Mouse (Mus musculus): Measurements from ENCODE around the gene Zfp697. TPM values are rescaled to one million over a fixed set of nuclear protein-coding genes. Genes with fewer than 3 reads are reported as not detected.

Gene Zfp697
- total RNA-seq, 2 experiments from 2014 or later, result 28.5 to 29.1 TPM

DNA sequence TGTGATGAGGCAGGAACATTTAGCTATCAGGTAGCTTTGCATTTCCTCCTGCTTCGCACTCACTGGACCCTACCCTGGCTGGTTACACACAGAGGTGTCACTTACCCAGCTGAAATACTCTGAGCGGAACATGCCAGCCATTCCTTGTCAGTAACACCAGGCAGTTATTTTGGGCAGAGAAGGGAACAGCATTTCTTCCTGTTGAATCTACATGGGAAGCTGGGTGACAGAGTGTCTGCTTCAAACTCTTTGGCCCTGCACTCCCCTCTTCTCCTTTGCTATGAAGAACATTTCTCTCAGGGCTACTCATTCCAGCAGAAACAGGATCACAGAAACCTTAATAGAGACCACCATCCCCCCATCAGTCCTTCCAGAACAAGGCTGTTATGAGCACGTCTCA, 32.0 kb downstream of the Zfp697 start:
- Histone ChIP-seq H3K27ac (no peak overlapping the region; the same call in 1 of the 2 replicates), H3K4me3 (no peak overlapping the region)
- no peak for TF ChIP-seq CTCF (conservative IDR thresholded peaks at IDR 0.05)
- DNase-seq (ENCODE audit: low spot score in 2 of 2), result peak in 1 of 2 experiments; percentile 4

DNA sequence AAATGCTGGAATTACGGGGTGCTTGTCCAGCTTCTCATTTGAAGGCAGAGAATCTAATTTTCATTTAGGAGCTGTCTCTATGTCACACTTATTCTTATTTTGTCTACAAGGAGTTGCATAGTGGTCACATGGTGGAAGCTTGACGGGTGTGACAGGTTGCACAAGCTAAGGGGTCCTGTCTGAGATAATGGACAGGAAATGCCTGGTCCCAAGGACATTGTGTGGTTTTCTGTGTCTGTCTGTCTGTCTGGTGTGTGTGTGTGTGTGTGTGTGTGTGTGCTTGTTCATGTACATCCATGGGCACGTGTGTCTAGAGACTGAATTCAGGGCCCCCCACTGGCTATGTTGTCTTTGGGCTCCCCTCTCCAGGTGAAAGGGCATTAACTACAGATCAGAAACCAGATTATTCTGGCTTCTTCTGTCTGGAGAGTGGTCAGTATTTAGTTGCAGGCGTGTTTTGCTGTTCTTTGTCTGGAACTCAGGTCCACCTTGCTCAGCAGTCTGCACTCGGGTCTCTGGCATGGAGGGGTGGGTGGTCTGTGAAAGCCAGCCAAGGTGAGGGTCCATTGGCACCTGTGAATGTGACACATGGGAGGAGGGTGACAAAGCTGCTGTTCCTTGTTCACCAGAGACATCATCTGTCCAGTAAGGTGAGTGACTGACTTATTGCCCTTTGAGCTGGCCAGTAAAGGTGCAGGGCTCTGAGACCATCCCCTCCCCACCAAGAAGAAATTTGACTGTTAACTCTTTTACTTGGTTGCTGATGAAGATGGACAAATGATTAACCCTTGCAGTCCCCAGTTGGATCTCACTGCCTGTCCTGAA, 34.4 kb downstream of the Zfp697 start:
- H3K27ac ChIP-seq, result 0 out of 2 replicates have a peak overlapping the region, but pooled peaks have one; percentile 24
- DNase-seq (ENCODE audit: low spot score in 2 of 2), result peak in 1 of 2 experiments; percentile 6
- no peak for TF ChIP-seq CTCF (conservative IDR thresholded peaks at IDR 0.05)
- no peak overlapping the region for H3K4me3 ChIP-seq

DNA sequence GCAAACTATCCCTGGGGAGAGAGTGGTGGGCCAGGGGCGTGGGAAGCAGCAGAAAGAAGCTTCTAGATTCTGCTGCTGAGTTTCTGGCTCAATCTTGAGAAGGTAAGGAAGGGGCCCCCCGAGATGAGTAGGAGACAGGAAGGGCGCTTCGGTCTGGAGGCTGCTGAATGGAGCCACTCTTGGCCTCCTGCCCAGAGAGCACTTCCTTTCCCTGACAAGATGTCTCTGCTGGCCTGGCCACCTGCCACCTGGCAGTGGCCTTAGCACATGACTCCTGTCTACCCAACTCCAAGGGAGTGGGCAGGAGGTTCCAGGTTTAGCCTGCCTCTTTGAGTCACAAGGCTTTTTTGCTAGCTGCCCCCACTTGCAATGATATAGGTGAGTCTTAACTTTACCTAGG, 35.1 kb downstream of the Zfp697 start:
- Histone ChIP-seq H3K27ac (peak overlapping the region; percentile 34; the same call in 1 of the 2 replicates), H3K4me3 (no peak overlapping the region)
- peak; percentile 45 to 48 for DNase-seq (ENCODE audit: low spot score in 2 of 2)
- TF ChIP-seq CTCF (conservative IDR thresholded peaks at IDR 0.05), result no peak

DNA sequence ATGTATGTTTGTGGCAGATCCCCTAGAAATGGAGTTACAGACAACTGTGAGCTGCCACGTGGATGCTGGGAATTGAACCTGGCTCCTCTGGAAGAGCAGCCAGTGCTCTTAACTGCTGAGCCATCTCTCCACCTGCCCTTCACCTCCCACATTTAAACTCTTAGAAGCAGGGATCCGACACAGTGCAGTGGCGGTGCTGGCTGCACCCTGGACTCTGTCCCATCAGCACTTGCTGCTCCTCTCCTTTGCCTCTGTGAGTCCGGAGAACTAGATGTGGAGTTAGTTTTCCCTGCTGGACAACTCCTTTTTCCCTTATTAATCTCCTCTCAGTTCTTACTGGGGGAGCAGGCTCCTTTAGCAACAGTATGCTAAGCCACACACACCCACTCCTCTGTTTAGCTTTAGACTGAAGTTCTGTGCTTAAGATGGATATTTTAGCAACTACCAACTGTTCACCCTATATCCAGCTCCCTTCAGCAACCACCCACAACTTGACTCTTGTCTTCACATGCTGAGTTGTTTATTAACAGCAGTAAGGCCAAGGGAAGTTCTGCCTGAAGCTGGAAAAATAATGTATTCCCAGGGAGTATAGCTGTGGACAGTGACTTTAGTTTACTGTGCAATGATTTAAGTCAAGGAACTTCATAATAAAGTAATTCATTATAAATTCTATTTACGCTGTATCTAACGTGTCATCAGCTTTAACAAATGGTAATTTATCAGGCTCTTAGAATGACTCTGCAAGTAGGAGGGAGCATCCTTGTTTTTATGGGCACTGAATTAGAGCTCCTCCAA, 36.9 kb downstream of the Zfp697 start:
- no peak for TF ChIP-seq CTCF (conservative IDR thresholded peaks at IDR 0.05)

DNA sequence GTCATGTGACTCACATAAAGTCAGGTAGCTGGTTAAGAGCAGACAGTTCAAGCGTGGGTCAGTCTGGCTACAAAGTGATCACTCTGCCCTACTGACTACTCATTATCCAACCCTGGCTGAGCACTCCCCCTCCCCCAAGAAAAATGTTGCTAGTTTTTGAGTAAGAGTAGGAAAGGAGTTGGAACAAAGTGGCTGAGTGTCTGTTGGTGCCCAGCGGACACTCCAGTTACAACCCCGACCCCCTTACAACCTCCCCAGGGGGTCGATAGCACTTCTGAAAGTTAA, 37.5 kb downstream of the Zfp697 start:
- DNase-seq (ENCODE audit: low spot score in 2 of 2), result no peak
- no peak overlapping the region for H3K27ac ChIP-seq
- no peak for TF ChIP-seq CTCF (conservative IDR thresholded peaks at IDR 0.05)
- H3K4me3 ChIP-seq, result no peak overlapping the region

More for the DNA sequence above, 36.9 kb downstream of the Zfp697 start:
- H3K27ac ChIP-seq, result 0 out of 2 replicates have a peak overlapping the region, but pooled peaks have one; percentile 5
- no peak for DNase-seq (ENCODE audit: low spot score in 2 of 2)
- H3K4me3 ChIP-seq, result no peak overlapping the region

DNA sequence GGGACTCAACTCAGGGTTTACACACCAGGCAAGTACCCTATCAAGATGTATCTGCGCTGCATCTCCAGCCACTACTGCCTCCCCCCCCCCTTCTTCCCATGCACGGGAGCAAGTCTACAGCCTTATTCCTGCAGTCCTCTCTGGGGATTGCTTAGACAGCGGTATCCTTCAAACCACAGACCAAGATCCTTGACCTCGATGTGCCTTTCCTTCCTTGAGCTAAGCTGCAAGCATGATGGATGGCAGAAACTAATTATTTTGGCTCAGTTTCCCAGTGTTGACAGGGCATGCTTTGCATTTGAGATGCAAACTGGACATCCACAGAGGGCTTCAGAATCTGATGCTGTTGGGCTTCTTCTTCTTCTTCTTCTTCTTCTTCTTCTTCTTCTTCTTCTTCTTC, 40.7 kb downstream of the Zfp697 start:
- H3K27ac ChIP-seq, result no peak overlapping the region
- no peak for TF ChIP-seq CTCF (conservative IDR thresholded peaks at IDR 0.05)
- no peak overlapping the region for H3K4me3 ChIP-seq
- DNase-seq (ENCODE audit: low spot score in 2 of 2), result no peak

DNA sequence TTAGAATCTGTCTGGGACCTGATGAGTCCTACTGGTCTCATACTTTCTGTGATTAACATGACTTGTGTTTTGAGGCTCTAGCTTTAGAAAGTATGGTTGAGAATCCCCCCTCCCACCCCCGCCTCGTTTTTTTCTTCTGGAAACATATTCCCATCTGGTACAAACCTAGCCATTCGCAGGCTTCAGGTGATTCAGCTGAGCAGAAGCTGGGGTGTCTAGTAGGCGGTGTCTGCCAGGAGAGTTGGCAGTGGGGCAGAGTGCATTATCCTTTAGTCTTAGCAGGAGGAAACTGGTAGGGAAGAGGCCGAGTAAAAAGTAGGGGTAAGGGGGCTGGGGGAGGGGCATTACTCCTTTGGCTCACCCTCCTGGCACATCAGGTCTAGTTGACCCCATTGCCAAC, 44.5 kb downstream of the Zfp697 start:
- Histone ChIP-seq H3K4me3 (peak overlapping the region; percentile 81), H3K27ac (peak overlapping the region; percentile 83)
- no peak for TF ChIP-seq CTCF (conservative IDR thresholded peaks at IDR 0.05)
- DNase-seq (ENCODE audit: low spot score in 2 of 2), result no peak

DNA sequence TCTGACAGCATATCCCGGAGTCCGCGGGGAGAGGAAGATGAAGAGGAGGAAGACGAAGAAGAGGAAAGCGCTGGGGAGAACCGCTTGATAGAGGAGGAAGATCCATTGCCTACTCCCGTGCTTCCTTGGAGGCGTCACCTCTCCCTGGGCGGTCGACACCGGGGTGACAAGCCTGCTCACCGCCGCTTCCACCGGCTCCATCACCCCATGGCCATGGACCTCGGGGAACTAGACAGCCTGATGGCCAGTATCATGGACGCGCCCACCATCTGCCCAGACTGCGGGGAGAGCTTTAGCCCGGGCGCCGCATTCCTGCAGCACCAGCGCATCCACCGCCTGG, 45.0 kb downstream of the Zfp697 start:
- peak overlapping the region; percentile 81 for H3K4me3 ChIP-seq
- TF ChIP-seq CTCF (conservative IDR thresholded peaks at IDR 0.05), result no peak
- DNase-seq (ENCODE audit: low spot score in 2 of 2), result no peak
- peak overlapping the region; percentile 83 for H3K27ac ChIP-seq

DNA sequence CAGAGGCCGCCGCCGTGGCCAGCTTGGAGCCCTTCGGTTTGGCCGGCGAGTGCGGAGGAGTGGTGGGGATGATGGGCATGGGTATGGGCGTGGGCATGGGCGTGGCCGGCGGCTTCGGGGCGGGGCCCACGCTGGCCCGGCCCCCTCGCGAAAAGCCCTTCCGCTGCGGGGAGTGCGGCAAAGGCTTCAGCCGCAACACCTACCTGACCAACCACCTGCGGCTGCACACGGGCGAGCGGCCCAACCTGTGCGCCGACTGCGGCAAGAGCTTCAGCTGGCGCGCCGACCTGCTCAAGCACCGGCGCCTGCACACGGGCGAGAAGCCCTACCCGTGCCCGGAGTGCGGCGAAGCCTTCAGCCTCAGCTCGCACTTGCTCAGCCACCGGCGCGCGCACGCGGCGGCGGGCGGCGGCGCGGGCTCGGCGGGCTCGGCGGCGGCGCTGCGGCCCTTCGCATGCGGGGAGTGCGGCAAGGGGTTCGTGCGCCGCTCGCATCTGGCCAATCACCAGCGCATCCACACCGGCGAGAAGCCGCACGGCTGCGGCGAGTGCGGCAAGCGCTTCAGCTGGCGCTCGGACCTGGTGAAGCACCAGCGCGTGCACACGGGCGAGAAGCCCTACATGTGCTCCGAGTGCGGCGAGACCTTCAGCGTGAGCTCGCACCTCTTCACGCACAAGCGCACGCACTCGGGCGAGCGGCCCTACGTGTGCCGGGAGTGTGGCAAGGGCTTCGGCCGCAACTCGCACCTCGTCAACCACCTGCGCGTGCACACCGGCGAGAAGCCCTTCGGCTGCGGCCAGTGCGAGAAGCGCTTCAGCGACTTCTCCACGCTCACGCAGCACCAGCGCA, 45.6 kb downstream of the Zfp697 start:
- peak; percentile 85 for DNase-seq (ENCODE audit: low spot score in 2 of 2)
- Histone ChIP-seq H3K27ac (peak overlapping the region; percentile 83), H3K4me3 (peak overlapping the region; percentile 81)
- TF ChIP-seq CTCF (conservative IDR thresholded peaks at IDR 0.05), result no peak

DNA sequence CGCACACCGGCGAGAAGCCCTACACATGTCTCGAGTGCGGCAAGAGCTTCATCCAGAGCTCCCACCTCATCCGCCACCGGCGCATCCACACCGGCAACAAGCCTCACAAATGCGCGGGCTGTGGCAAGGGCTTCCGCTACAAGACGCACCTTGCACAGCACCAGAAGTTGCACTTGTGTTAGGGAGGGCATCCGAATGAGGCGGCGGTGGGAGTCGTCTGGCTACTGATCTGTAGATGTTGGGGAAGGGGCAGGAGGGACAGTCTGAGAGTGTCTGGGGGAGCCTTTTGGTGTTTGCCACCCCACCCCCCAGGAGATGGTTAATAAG, 46.2 kb downstream of the Zfp697 start:
- peak overlapping the region; percentile 81 for H3K4me3 ChIP-seq
- no peak for DNase-seq (ENCODE audit: low spot score in 2 of 2)
- peak overlapping the region; percentile 83 for H3K27ac ChIP-seq
- TF ChIP-seq CTCF (conservative IDR thresholded peaks at IDR 0.05), result no peak

DNA sequence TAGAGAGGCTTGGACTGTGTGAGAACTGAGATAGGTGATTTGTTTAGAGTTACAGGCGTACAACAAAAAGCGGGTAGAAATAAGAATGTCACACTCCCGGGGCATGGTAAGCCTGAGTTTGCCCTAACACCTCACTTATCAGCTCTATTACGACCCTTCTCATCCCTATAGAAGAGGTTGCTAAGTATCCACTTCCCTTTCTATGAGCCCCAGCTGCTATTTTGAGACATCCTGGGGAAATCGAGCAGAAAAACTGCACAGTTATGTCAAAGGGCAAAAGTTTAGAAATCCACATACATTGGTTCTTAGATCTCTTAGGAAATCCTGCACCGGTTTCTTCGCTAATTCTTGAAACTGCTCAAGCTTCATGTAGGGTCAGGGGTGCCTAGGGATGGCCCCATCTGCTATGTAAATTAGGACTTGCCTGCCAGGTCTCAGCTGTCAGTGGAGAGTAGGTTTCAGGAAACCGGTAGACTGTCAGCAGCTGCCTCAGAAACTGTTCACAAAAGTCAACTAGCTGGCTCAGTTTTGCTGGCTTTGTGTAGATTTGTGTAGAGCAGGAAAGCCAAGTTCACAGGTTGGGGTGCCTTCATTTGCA, 46.8 kb downstream of the Zfp697 start:
- H3K4me3 ChIP-seq, result no peak overlapping the region
- TF ChIP-seq CTCF (conservative IDR thresholded peaks at IDR 0.05), result no peak
- no peak for DNase-seq (ENCODE audit: low spot score in 2 of 2)
- H3K27ac ChIP-seq, result no peak overlapping the region

DNA sequence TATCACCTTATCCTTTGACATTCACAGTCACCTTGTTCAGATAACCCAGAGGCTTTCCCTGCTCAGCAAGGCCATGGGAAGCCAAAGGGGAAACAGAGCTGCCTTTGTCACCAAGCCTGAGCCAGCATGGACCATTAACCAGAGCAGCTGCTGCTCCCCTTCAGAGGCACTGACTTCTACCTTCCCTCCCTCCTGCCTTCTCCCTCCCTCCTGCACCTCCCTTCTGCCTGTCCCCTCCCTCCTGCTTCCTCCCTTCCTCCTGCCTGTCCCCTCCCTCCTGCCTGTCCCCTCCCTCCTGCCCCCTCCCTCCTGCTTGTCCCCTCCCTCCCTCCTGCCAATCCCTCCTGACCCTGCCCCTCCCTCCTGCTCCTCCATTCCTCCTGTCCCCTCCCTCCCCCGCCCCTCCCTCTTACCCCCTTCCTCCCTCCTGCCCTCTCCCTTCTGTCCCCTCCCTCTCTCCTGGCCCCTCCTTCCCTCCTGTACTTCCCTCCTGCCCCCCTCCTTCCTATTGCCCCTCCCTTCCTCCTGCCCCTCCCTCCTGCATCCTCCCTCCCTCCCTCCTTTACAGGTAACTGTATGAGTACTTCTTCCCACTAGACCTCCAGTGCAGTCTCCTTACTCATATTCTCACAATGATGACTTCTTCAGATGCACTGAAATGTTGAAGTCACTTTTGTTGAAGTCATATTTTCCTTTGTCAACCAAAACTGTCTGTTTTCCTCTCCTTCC, 52.0 kb downstream of the Zfp697 start:
- no peak overlapping the region for H3K27ac ChIP-seq
- no peak overlapping the region for H3K4me3 ChIP-seq
- no peak for DNase-seq (ENCODE audit: low spot score in 2 of 2)
- TF ChIP-seq CTCF (conservative IDR thresholded peaks at IDR 0.05), result no peak
